Mouse (Mus musculus) bone marrow, adult 2 months (tissue): Measurements from ENCODE around the gene Hbb-bt. TPM values are rescaled to one million over a fixed set of nuclear protein-coding genes. Genes with fewer than 3 reads are reported as not detected.
"Not testable (repeated sequence)": the region's sequence is repeated elsewhere in the genome, so short reads cannot be mapped to it uniquely, and the experiment has no call there.

ENCODE experiments used
- H3K27ac ChIP-seq: fragments of 200-500 bp; 2 replicates; pipeline ENCODE4 v1.5.1; 2012; ENCODE audit warnings: low read depth, mild to moderate bottlenecking, control low read depth, inconsistent platforms, low read length; ENCODE audit not compliant: control insufficient read depth, poor library complexity, insufficient read depth
- H3K4me1 ChIP-seq: fragments of 200-500 bp; 2 replicates; pipeline ENCODE4 v1.6.1; 2011; ENCODE audit warnings: low read length; ENCODE audit not compliant: control insufficient read depth, insufficient read depth
- H3K4me3 ChIP-seq: fragments of 200-500 bp; replicated peaks from 2 replicates; pipeline ENCODE3; 2011; ENCODE audit warnings: mild to moderate bottlenecking, low read depth, low read length, control low read depth; ENCODE audit not compliant: control insufficient read depth
- CTCF ChIP-seq: fragments of 200-500 bp; IDR thresholded peaks from 2 replicates; pipeline ENCODE4 v1.5.1; 2011; ENCODE audit warnings: low read length, control low read depth; ENCODE audit not compliant: control insufficient read depth, insufficient read depth
- POLR2A ChIP-seq: fragments of 200-500 bp; IDR thresholded peaks from 2 replicates; pipeline ENCODE4 v1.6.1; 2011; ENCODE audit warnings: low read depth, mild to moderate bottlenecking, control low read depth, low read length, borderline replicate concordance; ENCODE audit not compliant: control insufficient read depth
- WGBS: fragments of 180-500 bp; shearing (Covaris S2); methylation state at CpG from one replicate; pipeline ENCODE4 v1.1.7; 2018; 5-methylcytosine and 5-hydroxymethylcytosine counted together
- polyA plus RNA-seq: library from polyadenylated mRNA; stranded (reverse); fragments of >200 nt; gene quantifications from 2 replicates; pipeline ENCODE4 v1.2.4, GENCODE M21; 2011; ENCODE audit warnings: low replicate concordance; ENCODE audit not compliant: missing spikeins, insufficient read depth, insufficient read length

Gene Hbb-bt
- polyA plus RNA-seq, 1 experiment: 16,360 TPM

GRCm38 (mm10) chr7:103840268-103840667 is 26.5 kb upstream of the Hbb-bt start, which contains the start of gene Hbb-bh2:
Gene Hbb-bh2, minus strand, starts transcription at chr7:103840520.
- peaks cover 1% of the 10 kb centered on the region; the same call in 1 of the 2 replicates for H3K4me1 ChIP-seq
- 80% methylated on average over 3 of the region's 3 CpGs for WGBS
- no peak within 1 kb of the TSS for H3K27ac ChIP-seq
- no peak within 1 kb of the TSS for H3K4me3 ChIP-seq
- no peak for TF ChIP-seq POLR2A

- Histone ChIP-seq H3K4me1 (no peaks in the 10 kb centered on the region; the same call in none of the 2 replicates), H3K27ac (peak within 1 kb of the TSS; percentile 95), H3K4me3 (peak within 1 kb of the TSS; percentile 58)
- TF ChIP-seq POLR2A (peak; percentile 56; the same call in 1 of the 2 replicates), CTCF (no peak)
- 61% methylated on average over 4 of the region's 4 CpGs for WGBS
Measured at GRCm38 (mm10) chr7:103827808-103828207, 14.0 kb upstream of the Hbb-bt start, which contains the start of gene Hbb-bs. Gene Hbb-bs, minus strand, starts transcription at chr7:103828096.

- not testable (repeated sequence) for H3K4me3 ChIP-seq, H3K4me1 ChIP-seq, H3K27ac ChIP-seq
- WGBS: no CpG with 5 or more reads among the region's 2 CpGs
Measured at GRCm38 (mm10) chr7:103827139-103827538, 13.3 kb upstream of the Hbb-bt start.

- WGBS: 62% methylated on average over 3 of the region's 3 CpGs
- TF ChIP-seq POLR2A (0 out of 2 replicates have a peak, but pooled peaks have one; percentile 43), CTCF (no peak)
- Histone ChIP-seq H3K4me1 (no peaks in the 10 kb centered on the region; the same call in none of the 2 replicates), H3K4me3 (peak overlapping the region; percentile 55), H3K27ac (peak overlapping the region; percentile 85)
Measured at GRCm38 (mm10) chr7:103826255-103826887, 12.6 kb upstream of the Hbb-bt start.

- Histone ChIP-seq H3K4me1 (no peaks in the 10 kb centered on the region; the same call in none of the 2 replicates), H3K27ac (no peak overlapping the region), H3K4me3 (no peak overlapping the region)
- TF ChIP-seq CTCF (no peak), POLR2A (no peak)
- 87% methylated on average over 3 of the region's 3 CpGs for WGBS
Measured at GRCm38 (mm10) chr7:103825536-103826254, 11.9 kb upstream of the Hbb-bt start.

GRCm38 (mm10) chr7:103824597-103824996 is 10.8 kb upstream of the Hbb-bt start:
- TF ChIP-seq POLR2A (no peak), CTCF (no peak)

GRCm38 (mm10) chr7:103815085-103815484 is 1.3 kb upstream of the Hbb-bt start:
- not testable (repeated sequence) for H3K27ac ChIP-seq, H3K4me3 ChIP-seq, H3K4me1 ChIP-seq
- WGBS: 38% methylated on average over 1 of the region's 2 CpGs

More at GRCm38 (mm10) chr7:103824597-103824996, 10.8 kb upstream of the Hbb-bt start:
- Histone ChIP-seq H3K4me1 (no peaks in the 10 kb centered on the region; the same call in none of the 2 replicates), H3K4me3 (no peak overlapping the region), H3K27ac (peak overlapping the region; percentile 48; the same call in 1 of the 2 replicates)
- 63% methylated on average over 2 of the region's 2 CpGs for WGBS

GRCm38 (mm10) chr7:103813152-103813551 is 644 bp downstream of the Hbb-bt start:
- WGBS: no CpG with 5 or more reads among the region's 3 CpGs
- not testable (repeated sequence) for H3K4me3 ChIP-seq, H3K4me1 ChIP-seq, H3K27ac ChIP-seq
